Mouse (Mus musculus): ENCODE measurements at regions not wholly inside any gene's neighbourhood (a gene's known extent, or its start where the extent isn't known, plus 50 kb on each side); places are given as distances from the start of the nearest gene placed in this dataset.

DNA sequence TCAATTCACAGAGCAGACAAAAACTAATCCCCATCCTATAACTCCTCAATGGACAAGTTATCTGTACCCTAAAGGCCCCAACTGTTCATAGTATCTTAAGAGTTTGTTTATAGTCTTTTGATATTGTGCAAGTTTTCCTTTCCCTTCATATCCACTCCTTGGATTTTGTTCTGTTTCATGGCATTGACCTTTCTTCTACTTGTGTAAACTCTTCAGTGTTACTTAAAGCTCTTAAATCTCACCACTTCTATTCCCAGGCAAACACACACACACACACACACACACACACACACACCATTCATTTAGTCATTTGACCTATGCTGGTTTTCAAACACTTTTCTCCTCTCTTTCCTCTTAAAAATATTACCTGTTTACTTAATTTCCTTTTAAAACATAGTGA, 192.7 kb downstream of the Brinp2 start:
- TF ChIP-seq CTCF (IDR thresholded peaks at IDR 0.05) = no peak
- TF ChIP-seq EP300 (IDR thresholded peaks at IDR 0.05) = peak; percentile 48; the same call in 1 of the 2 replicates
